Mouse (Mus musculus) ES-Bruce4 (cell line): ENCODE data around the gene Ccdc121. TPM values are rescaled to one million over a fixed set of nuclear protein-coding genes. Genes with fewer than 3 reads are reported as not detected.

ENCODE experiments used
- H3K27ac ChIP-seq: 2 replicates; pipeline ENCODE4 v1.5.1; 2012; ENCODE audit warnings: low read length, inconsistent platforms; ENCODE audit not compliant: insufficient read depth
- H3K27me3 ChIP-seq: 2 replicates; pipeline ENCODE4 v1.6.1; 2012; ENCODE audit warnings: mild to moderate bottlenecking, low read length, inconsistent platforms; ENCODE audit not compliant: control insufficient read depth, poor library complexity, insufficient read depth, severe bottlenecking
- H3K36me3 ChIP-seq: 2 replicates; pipeline ENCODE4 v1.6.1; 2012; ENCODE audit warnings: inconsistent platforms, mild to moderate bottlenecking, low read length, moderate library complexity; ENCODE audit not compliant: control insufficient read depth, poor library complexity, insufficient read depth, severe bottlenecking
- H3K4me1 ChIP-seq: one replicate; pipeline ENCODE4 v1.8.1; 2011; ENCODE audit warnings: low read length; ENCODE audit not compliant: control insufficient read depth, insufficient read depth
- H3K4me3 ChIP-seq: 2 replicates; pipeline ENCODE4 v1.5.1; 2011; ENCODE audit warnings: low read depth, mild to moderate bottlenecking, low read length
- H3K9ac ChIP-seq: 2 replicates; pipeline ENCODE4 v1.6.1; 2012; ENCODE audit warnings: low read depth, mild to moderate bottlenecking, inconsistent platforms; ENCODE audit not compliant: poor library complexity, severe bottlenecking
- H3K9me3 ChIP-seq: replicated peaks from 2 replicates; pipeline ENCODE4 v1.6.1; 2012; ENCODE audit warnings: mild to moderate bottlenecking, low read length, inconsistent platforms; ENCODE audit not compliant: control insufficient read depth, poor library complexity, insufficient read depth, severe bottlenecking
- CTCF ChIP-seq: IDR thresholded peaks from one replicate; pipeline ENCODE4 v1.8.1; 2011; ENCODE audit warnings: low read depth, low read length
- EP300 ChIP-seq: IDR thresholded peaks from 2 replicates; pipeline ENCODE4 v1.6.1; 2011; ENCODE audit warnings: low read depth, low read length; ENCODE audit not compliant: insufficient read depth
- POLR2A ChIP-seq: IDR thresholded peaks from one replicate; pipeline ENCODE4 v1.8.1; 2011; ENCODE audit warnings: low read length; ENCODE audit not compliant: insufficient read depth
- polyA plus RNA-seq: library from polyadenylated mRNA; stranded (reverse); fragments of >200 nt; gene quantifications from 2 replicates; pipeline ENCODE4 v1.2.4, GENCODE M21; 2011; ENCODE audit warnings: low read depth; ENCODE audit not compliant: missing spikeins, insufficient read depth, insufficient read length

Ccdc121 gene
- polyA plus RNA-seq, 1 experiment: not detected

- Histone ChIP-seq H3K27me3 (no peaks in the 10 kb centered on the region), H3K27ac (no peak overlapping the region), H3K9me3 (no peaks in the 10 kb centered on the region), H3K36me3 (no peaks in the 10 kb centered on the region), H3K4me1 (no peaks in the 10 kb centered on the region), H3K9ac (no peak overlapping the region), H3K4me3 (no peak overlapping the region)
- TF ChIP-seq POLR2A (no peak), EP300 (no peak), CTCF (peak; percentile 23)
Measured at GRCm38 (mm10) chr1:181465027-181465426, 46.2 kb downstream of the Ccdc121 start.

GRCm38 (mm10) chr1:181462906-181463179 is 48.4 kb downstream of the Ccdc121 start:
- H3K27ac ChIP-seq: no peak overlapping the region
- H3K27me3 ChIP-seq: no peaks in the 10 kb centered on the region
- H3K9me3 ChIP-seq: no peaks in the 10 kb centered on the region
- TF ChIP-seq EP300 (no peak), POLR2A (no peak), CTCF (no peak)
- no peaks in the 10 kb centered on the region for H3K4me1 ChIP-seq
- no peak overlapping the region for H3K4me3 ChIP-seq
- no peaks in the 10 kb centered on the region for H3K36me3 ChIP-seq
- H3K9ac ChIP-seq: no peak overlapping the region

GRCm38 (mm10) chr1:181462051-181462905 is 49.0 kb downstream of the Ccdc121 start:
- H3K27ac ChIP-seq: no peak overlapping the region
- H3K36me3 ChIP-seq: no peaks in the 10 kb centered on the region

GRCm38 (mm10) chr1:181461484-181461883 is 49.8 kb downstream of the Ccdc121 start:
- no peak overlapping the region for H3K4me3 ChIP-seq
- H3K9me3 ChIP-seq: no peaks in the 10 kb centered on the region
- no peak overlapping the region for H3K27ac ChIP-seq
- H3K36me3 ChIP-seq: no peaks in the 10 kb centered on the region
- H3K4me1 ChIP-seq: no peaks in the 10 kb centered on the region
- TF ChIP-seq CTCF: no peak
- TF ChIP-seq EP300: no peak
- TF ChIP-seq POLR2A: no peak
- H3K9ac ChIP-seq: no peak overlapping the region
- no peaks in the 10 kb centered on the region for H3K27me3 ChIP-seq

More at GRCm38 (mm10) chr1:181462051-181462905, 49.0 kb downstream of the Ccdc121 start:
- H3K4me3 ChIP-seq: no peak overlapping the region
- TF ChIP-seq POLR2A (no peak), CTCF (no peak), EP300 (no peak)
- no peaks in the 10 kb centered on the region for H3K4me1 ChIP-seq
- H3K9me3 ChIP-seq: no peaks in the 10 kb centered on the region
- H3K9ac ChIP-seq: no peak overlapping the region
- no peaks in the 10 kb centered on the region for H3K27me3 ChIP-seq

GRCm38 (mm10) chr1:181460283-181460682 is 51.0 kb downstream of the Ccdc121 start:
- no peak overlapping the region for H3K9ac ChIP-seq
- no peak for TF ChIP-seq CTCF
- TF ChIP-seq EP300: no peak
- no peak for TF ChIP-seq POLR2A
- no peak overlapping the region for H3K27ac ChIP-seq
- no peak overlapping the region for H3K4me3 ChIP-seq
- no peaks in the 10 kb centered on the region for H3K4me1 ChIP-seq
- no peaks in the 10 kb centered on the region for H3K36me3 ChIP-seq
- H3K27me3 ChIP-seq: no peaks in the 10 kb centered on the region
- no peaks in the 10 kb centered on the region for H3K9me3 ChIP-seq

Other genes with a start within 250 kb of the Ccdc121 start
- gene Cnih3, start 158.8 kb downstream of the Ccdc121 start, polyA plus RNA-seq: 0.67 and 0.75 TPM in 2 replicates
- gene Dnah14, start 65.1 kb upstream of the Ccdc121 start, polyA plus RNA-seq: 0.33 and 1.7 TPM in 2 replicates